ENCODE assay signal across 8 mouse cellular contexts in the genomic region with DNA sequence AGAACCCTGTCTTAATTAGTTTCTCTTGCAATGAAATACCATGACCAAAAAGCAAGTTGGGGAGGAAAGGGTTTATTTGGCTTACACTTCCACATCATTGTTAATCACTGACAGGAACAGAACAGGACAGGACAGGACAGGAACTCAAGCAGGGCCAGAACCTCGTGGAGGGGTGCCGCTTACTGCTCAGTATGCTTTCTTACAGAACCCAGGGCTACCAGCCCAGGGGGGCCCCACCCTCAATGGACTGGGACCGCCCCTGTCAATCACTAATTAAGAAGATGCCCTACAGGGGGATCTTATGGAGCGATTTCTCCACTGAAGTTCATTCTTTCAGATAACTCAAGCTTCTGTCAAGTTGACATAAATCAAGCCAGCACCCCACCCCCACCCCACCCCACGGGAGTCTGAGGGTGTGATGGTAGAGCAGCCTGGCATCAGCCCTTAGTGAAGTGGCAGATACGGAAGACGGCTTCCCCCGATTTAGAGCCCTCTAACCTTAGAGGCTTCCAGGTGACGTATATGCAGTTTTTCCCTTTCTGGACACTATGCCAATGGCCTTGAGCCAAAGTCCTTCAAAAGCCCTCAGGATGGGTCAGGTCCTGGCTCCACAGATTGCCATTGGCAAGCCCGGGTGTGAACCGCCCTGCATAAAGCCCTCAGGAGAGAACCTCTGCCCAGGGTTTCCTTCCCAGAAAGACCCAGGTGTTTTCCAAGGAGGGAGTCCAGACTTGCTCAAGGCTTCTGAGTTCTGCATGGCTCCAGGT. TPM values are rescaled to one million over a fixed set of nuclear protein-coding genes. Genes with fewer than 3 reads are reported as not detected.
DNase-seq lines count a peak whose midpoint lies in the region; ATAC-seq and TF ChIP-seq lines count a peak whose summit lies in the region.

No protein-coding gene starts in this region.

- no peak for ATAC-seq in embryonic facial prominence, embryonic 15.5 days (ENCODE audit: insufficient number of reproducible peaks, low FRiP score, low TSS enrichment, low read depth)
- ATAC-seq in intestine, embryonic 15.5 days = peak; percentile 2; the same call in 1 of the 2 replicates
- no peak for ATAC-seq in liver, embryonic 16.5 days (ENCODE audit: low read depth)
- no peak; the same call in 1 of the 2 replicates for ATAC-seq in stomach, embryonic 15.5 days (ENCODE audit: insufficient read depth, low FRiP score, low read depth)

- DNase-seq in layer of hippocampus, adult 9-11 months = no peak
- DNase-seq in MN1 (ENCODE audit: low spot score) = no peak
- no peak for DNase-seq in urinary bladder, adult 2 months (ENCODE audit: low spot score)

- H3K4me1 ChIP-seq in E14TG2a.4 (replicated peaks; ENCODE audit: low read depth, low read length) = peaks cover 85% of the 10 kb centered on the region
- H3K4me1 ChIP-seq in embryonic facial prominence, embryonic 15.5 days = peaks cover 59% of the 10 kb centered on the region
- peaks cover 49% of the 10 kb centered on the region for H3K4me1 ChIP-seq in intestine, embryonic 15.5 days (replicated peaks)
- H3K4me1 ChIP-seq in liver, embryonic 16.5 days (ENCODE audit: control insufficient read depth, low read depth, low read length) = peaks cover 3% of the 10 kb centered on the region
- H3K4me1 ChIP-seq in stomach, embryonic 15.5 days = peaks cover 48% of the 10 kb centered on the region

- no peak for TF ChIP-seq CTCF in E14TG2a.4 (conservative IDR thresholded peaks at IDR 0.05; ENCODE audit: low read length)

- H3K36me3 ChIP-seq in E14TG2a.4 (ENCODE audit: insufficient read depth, low read length) = peaks cover 33% of the 10 kb centered on the region
- 0 out of 2 replicates have a peak, but pooled peaks cover 15% of the 10 kb centered on the region for H3K36me3 ChIP-seq in embryonic facial prominence, embryonic 15.5 days
- H3K36me3 ChIP-seq in intestine, embryonic 15.5 days = peaks cover 9% of the 10 kb centered on the region; the same call in 1 of the 2 replicates
- H3K36me3 ChIP-seq in liver, embryonic 16.5 days (ENCODE audit: control insufficient read depth, insufficient read depth) = no peaks in the 10 kb centered on the region; the same call in 1 of the 2 replicates
- H3K36me3 ChIP-seq in stomach, embryonic 15.5 days = no peaks in the 10 kb centered on the region

- no peak overlapping the region for H3K9ac ChIP-seq in embryonic facial prominence, embryonic 15.5 days
- H3K9ac ChIP-seq in intestine, embryonic 15.5 days = peak overlapping the region; percentile 84; the same call in 1 of the 2 replicates
- peak overlapping the region; percentile 4; the same call in 1 of the 2 replicates for H3K9ac ChIP-seq in liver, embryonic 16.5 days (ENCODE audit: low read depth, low read length)
- no peak overlapping the region for H3K9ac ChIP-seq in stomach, embryonic 15.5 days

- H3K27ac ChIP-seq in embryonic facial prominence, embryonic 15.5 days (replicated peaks) = peak overlapping the region; percentile 99
- H3K27ac ChIP-seq in intestine, embryonic 15.5 days = peak overlapping the region; percentile 98
- H3K27ac ChIP-seq in liver, embryonic 16.5 days (ENCODE audit: low read length) = peak overlapping the region; percentile 79
- peak overlapping the region; percentile 99 for H3K27ac ChIP-seq in stomach, embryonic 15.5 days

- WGBS in embryonic facial prominence, embryonic 15.5 days = 19% methylated on average over 11 of the region's 11 CpGs
- 21% methylated on average over 11 of the region's 11 CpGs for WGBS in intestine, embryonic 15.5 days
- 35% methylated on average over 11 of the region's 11 CpGs for WGBS in liver, embryonic 16.5 days (ENCODE audit: insufficient replicate concordance)
- WGBS in stomach, embryonic 15.5 days = 19% methylated on average over 11 of the region's 11 CpGs

- no peaks in the 10 kb centered on the region for H3K27me3 ChIP-seq in E14TG2a.4 (ENCODE audit: insufficient read depth, low read length)
- H3K27me3 ChIP-seq in embryonic facial prominence, embryonic 15.5 days = no peaks in the 10 kb centered on the region
- H3K27me3 ChIP-seq in intestine, embryonic 15.5 days (replicated peaks) = no peaks in the 10 kb centered on the region
- peaks cover 37% of the 10 kb centered on the region for H3K27me3 ChIP-seq in liver, embryonic 16.5 days (ENCODE audit: control insufficient read depth, insufficient read depth, low read depth, low read length)
- no peaks in the 10 kb centered on the region for H3K27me3 ChIP-seq in stomach, embryonic 15.5 days (replicated peaks)

- peak overlapping the region; percentile 87 for H3K4me3 ChIP-seq in E14TG2a.4 (replicated peaks; ENCODE audit: low read length)
- H3K4me3 ChIP-seq in embryonic facial prominence, embryonic 15.5 days (replicated peaks) = peak overlapping the region; percentile 76
- H3K4me3 ChIP-seq in intestine, embryonic 15.5 days (replicated peaks) = peak overlapping the region; percentile 72
- H3K4me3 ChIP-seq in liver, embryonic 16.5 days (ENCODE audit: low read depth, low read length) = peak overlapping the region; percentile 7; the same call in 1 of the 2 replicates
- H3K4me3 ChIP-seq in stomach, embryonic 15.5 days (replicated peaks) = peak overlapping the region; percentile 80

- H3K4me2 ChIP-seq in embryonic facial prominence, embryonic 15.5 days (replicated peaks) = peak overlapping the region; percentile 84
- H3K4me2 ChIP-seq in intestine, embryonic 15.5 days (replicated peaks) = peak overlapping the region; percentile 85
- peak overlapping the region; percentile 40 for H3K4me2 ChIP-seq in liver, embryonic 16.5 days (ENCODE audit: low read depth, low read length)
- H3K4me2 ChIP-seq in stomach, embryonic 15.5 days = peak overlapping the region; percentile 85

- H3K9me3 ChIP-seq in E14TG2a.4 (ENCODE audit: low read length) = no peaks in the 10 kb centered on the region
- no peaks in the 10 kb centered on the region for H3K9me3 ChIP-seq in embryonic facial prominence, embryonic 15.5 days (replicated peaks)
- H3K9me3 ChIP-seq in intestine, embryonic 15.5 days = no peaks in the 10 kb centered on the region
- H3K9me3 ChIP-seq in liver, embryonic 16.5 days (replicated peaks; ENCODE audit: control insufficient read depth, low read length) = no peaks in the 10 kb centered on the region
- H3K9me3 ChIP-seq in stomach, embryonic 15.5 days = no peaks in the 10 kb centered on the region

RNA-seq across cellular contexts. Expression of a gene that starts 1.2 kb away (rescaled TPM):
- polyA plus RNA-seq in embryonic facial prominence, embryonic 15.5 days (2015; fragmentation: Nextera tagmentation; extraction: Ambion mirVana) = 14.4 and 15.7 TPM in 2 replicates
- 7.1 TPM in 2 replicates for polyA plus RNA-seq in intestine, embryonic 15.5 days (2015; fragmentation: Nextera tagmentation; extraction: Ambion mirVana)
- 4.9 and 6.3 TPM in 2 replicates for polyA plus RNA-seq in liver, embryonic 16.5 days (2015; fragmentation: Nextera tagmentation; extraction: Ambion mirVana)
- 12.8 and 13.3 TPM in 2 replicates for polyA plus RNA-seq in stomach, embryonic 15.5 days (2015; fragmentation: Nextera tagmentation; extraction: Ambion mirVana)
- polyA plus RNA-seq in urinary bladder, adult 2 months (2012; rRNA removed) = 19.9 and 26.2 TPM in 2 replicates

RNA-seq across cellular contexts. Expression of a gene that starts 11.6 kb away (rescaled TPM):
- polyA plus RNA-seq in embryonic facial prominence, embryonic 15.5 days (2015; fragmentation: Nextera tagmentation; extraction: Ambion mirVana) = 509 and 534 TPM in 2 replicates
- polyA plus RNA-seq in intestine, embryonic 15.5 days (2015; fragmentation: Nextera tagmentation; extraction: Ambion mirVana) = 619 and 707 TPM in 2 replicates
- polyA plus RNA-seq in liver, embryonic 16.5 days (2015; fragmentation: Nextera tagmentation; extraction: Ambion mirVana) = 259 and 313 TPM in 2 replicates
- 586 and 587 TPM in 2 replicates for polyA plus RNA-seq in stomach, embryonic 15.5 days (2015; fragmentation: Nextera tagmentation; extraction: Ambion mirVana)
- 118 and 126 TPM in 2 replicates for polyA plus RNA-seq in urinary bladder, adult 2 months (2012; rRNA removed)

RNA-seq across cellular contexts. Expression of a gene that starts 11.7 kb away (rescaled TPM):
- polyA plus RNA-seq in embryonic facial prominence, embryonic 15.5 days (2015; fragmentation: Nextera tagmentation; extraction: Ambion mirVana) = 13.7 and 16.6 TPM in 2 replicates
- polyA plus RNA-seq in intestine, embryonic 15.5 days (2015; fragmentation: Nextera tagmentation; extraction: Ambion mirVana) = 16.1 and 17.2 TPM in 2 replicates
- polyA plus RNA-seq in liver, embryonic 16.5 days (2015; fragmentation: Nextera tagmentation; extraction: Ambion mirVana) = 10.0 and 11.9 TPM in 2 replicates
- polyA plus RNA-seq in stomach, embryonic 15.5 days (2015; fragmentation: Nextera tagmentation; extraction: Ambion mirVana) = 14.7 and 16.3 TPM in 2 replicates
- polyA plus RNA-seq in urinary bladder, adult 2 months (2012; rRNA removed) = 10.9 and 14.0 TPM in 2 replicates

RNA-seq across cellular contexts. Expression of a gene that starts 20.0 kb away (rescaled TPM):
- polyA plus RNA-seq in embryonic facial prominence, embryonic 15.5 days (2015; fragmentation: Nextera tagmentation; extraction: Ambion mirVana) = 26.8 and 30.8 TPM in 2 replicates
- polyA plus RNA-seq in intestine, embryonic 15.5 days (2015; fragmentation: Nextera tagmentation; extraction: Ambion mirVana) = 21.3 and 22.4 TPM in 2 replicates
- polyA plus RNA-seq in liver, embryonic 16.5 days (2015; fragmentation: Nextera tagmentation; extraction: Ambion mirVana) = 8.5 and 8.8 TPM in 2 replicates
- 24.7 and 26.1 TPM in 2 replicates for polyA plus RNA-seq in stomach, embryonic 15.5 days (2015; fragmentation: Nextera tagmentation; extraction: Ambion mirVana)
- 17.1 and 17.6 TPM in 2 replicates for polyA plus RNA-seq in urinary bladder, adult 2 months (2012; rRNA removed)

RNA-seq across cellular contexts. Expression of a gene that starts 34.4 kb away (rescaled TPM):
- 21.0 and 22.5 TPM in 2 replicates for polyA plus RNA-seq in embryonic facial prominence, embryonic 15.5 days (2015; fragmentation: Nextera tagmentation; extraction: Ambion mirVana)
- polyA plus RNA-seq in intestine, embryonic 15.5 days (2015; fragmentation: Nextera tagmentation; extraction: Ambion mirVana) = 12.5 and 13.4 TPM in 2 replicates
- 7.4 and 8.8 TPM in 2 replicates for polyA plus RNA-seq in liver, embryonic 16.5 days (2015; fragmentation: Nextera tagmentation; extraction: Ambion mirVana)
- 12.7 and 14.4 TPM in 2 replicates for polyA plus RNA-seq in stomach, embryonic 15.5 days (2015; fragmentation: Nextera tagmentation; extraction: Ambion mirVana)
- polyA plus RNA-seq in urinary bladder, adult 2 months (2012; rRNA removed) = 37.3 and 41.4 TPM in 2 replicates

Comparison
In these comparisons a context has a peak if more than half of its experiments do, and no peak if none do; other contexts are left out.
1. H3K4me3 ChIP-seq: peak in every context shown above with its lines; median percentile 87 in E14TG2a.4; 80 in stomach, embryonic 15.5 days; 76 in embryonic facial prominence, embryonic 15.5 days; 72 in intestine, embryonic 15.5 days; 7 in liver, embryonic 16.5 days.
2. H3K9ac ChIP-seq: peak in intestine, embryonic 15.5 days (single experiment) and liver, embryonic 16.5 days (single experiment); none in embryonic facial prominence, embryonic 15.5 days (single experiment) and stomach, embryonic 15.5 days (single experiment).
3. Peak in every context shown above with its lines, with median percentiles within 50 percentile points of each other: H3K27ac ChIP-seq and H3K4me2 ChIP-seq.